Mouse (Mus musculus): ENCODE measurements around the gene Olfr68.
"Not testable (repeated sequence)": the region's sequence is repeated elsewhere in the genome, so short reads cannot be mapped to it uniquely, and the experiment has no call there.

The Olfr68 gene

DNA sequence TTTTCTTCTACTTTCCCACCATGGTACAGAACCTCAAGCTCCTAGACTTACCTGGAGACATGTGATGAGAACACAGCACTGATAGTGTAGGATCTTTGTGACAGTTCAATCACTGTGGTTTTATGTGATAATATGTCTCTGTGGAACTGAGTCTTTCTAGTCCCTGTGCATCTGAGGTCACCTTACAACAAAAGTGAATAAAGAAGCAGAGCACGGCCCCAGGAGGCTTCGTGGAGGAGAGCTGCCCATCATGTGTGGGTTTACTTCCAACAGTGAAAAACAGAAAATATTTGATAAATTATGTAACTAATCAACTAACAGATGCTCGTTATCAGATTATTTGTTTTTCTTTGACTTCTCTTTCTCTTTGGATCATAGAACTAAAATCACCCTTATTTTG, at the start of gene Olfr68:
Olfr68 (minus strand) TSS at position 101 of the 400 bp plus-strand sequence.
- DNase-seq (ENCODE audit: low spot score in 2 of 2) = no peak

DNA sequence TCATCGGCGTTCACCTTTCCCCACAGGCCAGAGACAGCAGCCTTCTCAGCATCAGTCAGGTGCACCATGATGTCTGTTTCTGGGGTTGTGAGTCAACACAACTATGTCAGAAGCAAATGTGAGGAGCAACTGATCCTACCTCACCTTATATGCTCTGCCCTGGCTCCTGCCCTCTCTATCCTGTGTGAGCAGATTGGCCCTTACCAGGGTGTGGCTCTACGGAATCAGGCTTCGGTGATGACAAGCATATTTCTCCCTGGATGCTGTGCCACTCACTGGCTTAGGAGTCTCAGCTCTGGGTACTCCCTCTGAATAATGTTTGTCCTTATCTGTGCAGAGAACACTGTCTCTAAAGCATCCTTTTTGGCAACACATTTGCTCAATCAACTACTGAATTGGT, 48.3 kb upstream of the Olfr68 start, which contains the start of gene Hbb-bs:
Hbb-bs (minus strand) TSS at position 289 of the 400 bp plus-strand sequence.
- no peak for DNase-seq (ENCODE audit: low spot score in 2 of 2)

DNA sequence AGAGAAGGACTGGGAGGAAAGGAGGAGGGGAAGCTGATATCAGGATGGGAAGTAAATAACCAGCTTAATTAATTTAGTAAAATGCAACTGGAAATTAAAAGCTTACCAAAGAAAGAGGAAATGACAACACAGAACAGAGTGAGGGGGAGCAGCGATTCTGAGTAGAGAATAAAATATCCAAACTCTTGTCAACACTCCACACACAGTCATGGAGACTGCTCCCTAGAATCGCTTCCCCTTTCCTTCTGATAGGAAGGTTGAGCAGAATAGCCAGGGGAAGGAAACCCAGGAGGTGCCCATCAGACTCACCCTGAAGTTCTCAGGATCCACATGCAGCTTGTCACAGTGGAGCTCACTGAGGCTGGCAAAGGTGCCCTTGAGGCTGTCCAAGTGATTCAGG, 47.6 kb upstream of the Olfr68 start:
- not testable (repeated sequence) for DNase-seq (ENCODE audit: low spot score in 2 of 2)

DNA sequence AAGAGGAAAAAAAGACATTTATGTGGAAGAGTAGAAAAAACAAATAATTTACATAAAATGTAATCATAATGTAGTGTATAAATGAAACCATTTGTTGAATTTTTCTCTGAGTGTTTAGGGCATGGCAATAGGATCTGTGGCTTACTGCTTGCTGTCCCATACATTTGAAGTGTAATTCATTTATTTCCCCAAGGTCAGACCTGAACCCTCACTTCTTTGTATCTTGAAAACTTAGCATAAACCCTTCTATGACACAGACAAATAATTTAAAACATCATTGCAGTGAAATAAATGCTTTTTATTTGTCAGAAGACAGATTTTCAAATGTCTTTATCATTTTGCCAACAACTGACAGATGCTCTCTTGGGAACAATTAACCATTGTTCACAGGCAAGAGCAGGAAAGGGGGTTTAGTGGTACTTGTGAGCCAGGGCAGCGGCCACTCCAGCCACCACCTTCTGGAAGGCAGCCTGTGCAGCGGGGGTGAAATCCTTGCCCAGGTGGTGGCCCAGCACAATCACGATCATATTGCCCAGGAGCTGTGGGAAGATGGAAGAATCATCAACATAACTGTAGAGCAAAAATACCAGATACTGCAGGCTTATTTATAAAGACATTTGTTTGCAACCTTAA, 46.9 kb upstream of the Olfr68 start:
- no peak for DNase-seq (ENCODE audit: low spot score in 2 of 2)

GRCm38 (mm10) chr7:103825536-103826254, 46.2 kb upstream of the Olfr68 start:
- DNase-seq (ENCODE audit: low spot score in 2 of 2) = no peak

- DNase-seq (ENCODE audit: low spot score in 2 of 2) = no peak
Observed at GRCm38 (mm10) chr7:103824597-103824996, 45.1 kb upstream of the Olfr68 start.

DNA sequence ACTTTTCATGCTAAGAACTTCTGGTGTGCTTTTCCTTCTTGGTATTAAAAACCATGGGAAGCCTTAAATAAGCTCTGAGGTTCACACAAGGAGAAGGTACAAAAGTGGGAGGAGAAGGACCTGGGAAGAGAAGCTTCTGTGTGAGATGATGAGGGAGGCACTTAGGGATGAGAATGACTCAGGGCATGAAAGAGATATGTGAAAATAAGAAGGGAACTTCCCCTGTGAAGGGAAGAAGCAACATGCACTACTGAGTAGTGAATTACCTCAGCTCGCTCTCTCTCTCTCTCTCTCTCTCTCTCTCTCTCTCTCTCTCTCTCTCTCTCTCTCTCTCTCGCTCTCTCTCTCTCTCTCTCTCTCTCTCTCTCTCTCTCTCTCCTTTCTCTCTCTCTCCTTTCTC, 35.6 kb upstream of the Olfr68 start:
- not testable (repeated sequence) for DNase-seq (ENCODE audit: low spot score in 2 of 2)

- DNase-seq (ENCODE audit: low spot score in 2 of 2) = no peak
Observed at GRCm38 (mm10) chr7:103813766-103814165, 34.3 kb upstream of the Olfr68 start, which contains the start of gene Hbb-bt. TSS of gene Hbb-bt (minus strand) at chr7:103813996.

DNA sequence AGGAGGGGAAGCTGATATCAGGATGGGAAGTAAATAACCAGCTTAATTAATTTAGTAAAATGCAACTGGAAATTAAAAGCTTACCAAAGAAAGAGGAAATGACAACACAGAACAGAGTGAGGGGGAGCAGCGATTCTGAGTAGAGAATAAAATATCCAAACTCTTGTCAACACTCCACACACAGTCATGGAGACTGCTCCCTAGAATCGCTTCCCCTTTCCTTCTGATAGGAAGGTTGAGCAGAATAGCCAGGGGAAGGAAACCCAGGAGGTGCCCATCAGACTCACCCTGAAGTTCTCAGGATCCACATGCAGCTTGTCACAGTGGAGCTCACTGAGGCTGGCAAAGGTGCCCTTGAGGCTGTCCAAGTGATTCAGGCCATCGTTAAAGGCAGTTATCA, 33.7 kb upstream of the Olfr68 start:
- not testable (repeated sequence) for DNase-seq (ENCODE audit: low spot score in 2 of 2)

DNA sequence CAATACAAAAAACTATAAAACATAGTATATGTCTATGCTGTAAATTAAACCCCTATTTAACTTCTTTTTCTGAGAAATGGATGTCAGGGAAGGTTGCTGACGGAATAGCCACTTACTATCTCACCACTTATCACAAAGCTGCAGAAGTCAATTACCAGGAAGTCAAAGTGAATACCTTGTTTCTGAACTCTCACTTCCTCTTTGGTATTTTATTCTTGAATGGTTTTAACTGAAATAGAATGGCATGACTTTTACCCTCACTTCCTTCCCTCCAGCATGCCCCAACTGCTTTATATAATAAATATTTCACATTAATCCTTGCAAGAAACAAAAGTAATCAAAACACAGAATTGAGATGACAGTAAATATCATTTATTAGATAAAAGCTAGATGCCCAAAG, 32.7 kb upstream of the Olfr68 start:
- DNase-seq (ENCODE audit: low spot score in 2 of 2) = no peak

GRCm38 (mm10) chr7:103811223-103811845, 31.8 kb upstream of the Olfr68 start:
- DNase-seq (ENCODE audit: low spot score in 2 of 2) = no peak

- no peak for DNase-seq (ENCODE audit: low spot score in 2 of 2)
Observed at GRCm38 (mm10) chr7:103810746-103811145, 31.2 kb upstream of the Olfr68 start.

DNA sequence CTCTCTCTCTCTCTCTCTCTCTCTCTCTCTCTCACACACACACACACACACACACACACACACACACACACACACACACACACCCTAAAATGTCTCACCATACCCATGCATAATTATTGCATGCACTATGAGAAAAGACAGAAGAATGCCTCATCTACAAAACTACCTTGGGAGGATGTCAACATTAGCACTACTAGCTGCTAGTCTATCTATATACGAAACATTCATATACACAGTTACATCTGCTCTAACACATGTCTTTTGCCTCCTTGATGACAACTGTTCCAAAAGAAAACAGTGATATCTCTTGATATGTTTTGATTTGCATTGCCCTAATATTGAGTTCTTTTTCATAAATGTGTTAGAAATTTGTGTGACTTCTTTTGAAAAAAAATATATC, 30.8 kb upstream of the Olfr68 start:
- no peak for DNase-seq (ENCODE audit: low spot score in 2 of 2)

DNA sequence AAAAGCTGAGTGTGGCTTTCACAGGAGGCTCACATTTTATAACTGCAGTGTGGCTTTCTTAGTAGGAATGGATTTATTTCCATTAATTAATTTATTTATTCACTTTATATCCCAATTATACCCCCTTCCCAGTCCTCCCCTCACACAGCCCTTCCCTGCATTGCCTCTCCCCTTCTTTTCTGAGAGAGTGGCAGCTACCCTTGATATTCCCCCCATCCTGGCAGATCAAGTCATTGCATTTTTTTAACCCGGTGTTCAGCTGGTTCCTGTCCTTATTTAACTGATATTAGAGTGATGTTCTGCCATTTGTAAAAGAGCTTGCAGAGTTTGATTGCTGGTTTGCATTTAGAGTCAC, 30.3 kb upstream of the Olfr68 start:
- DNase-seq (ENCODE audit: low spot score in 2 of 2) = no peak

DNA sequence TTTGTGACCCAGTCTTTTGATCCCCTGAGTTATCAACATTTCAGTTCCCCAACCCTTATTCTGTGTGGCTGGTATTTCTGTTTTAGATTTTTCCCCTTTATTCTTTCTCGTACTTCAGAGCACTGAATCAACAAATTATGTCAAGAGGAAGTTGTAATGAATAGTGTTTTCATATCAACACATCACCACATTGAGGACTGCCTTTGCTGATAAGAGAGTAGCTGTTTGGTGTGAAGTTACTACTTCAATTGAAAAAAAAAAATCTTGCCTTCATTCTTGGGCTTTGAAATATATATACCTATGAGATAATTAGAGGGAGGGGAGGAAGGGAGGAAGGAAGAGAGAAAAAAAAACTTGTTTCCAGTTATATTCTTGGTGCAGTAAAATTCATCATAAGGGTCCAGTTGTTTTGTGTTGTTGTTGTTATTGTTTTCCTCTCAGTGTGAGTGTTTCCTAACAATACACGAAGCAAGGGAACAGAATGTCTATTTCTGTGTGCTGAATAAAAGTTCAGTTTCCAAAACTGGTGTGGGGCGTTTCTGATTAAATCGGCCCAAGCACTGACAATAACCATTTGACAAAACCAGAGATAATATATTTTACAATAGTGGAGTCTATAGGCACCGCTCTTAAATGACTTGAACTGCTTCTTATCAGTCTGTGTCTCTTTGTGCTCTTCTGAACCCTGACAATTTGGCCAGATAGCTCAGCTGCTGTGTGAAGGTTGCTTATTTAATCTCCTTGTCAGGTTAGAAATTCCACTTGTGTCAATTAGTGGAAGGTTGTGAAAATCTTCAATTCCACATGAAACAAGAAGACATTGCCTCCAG, 29.7 kb upstream of the Olfr68 start:
- no peak for DNase-seq (ENCODE audit: low spot score in 2 of 2)

DNA sequence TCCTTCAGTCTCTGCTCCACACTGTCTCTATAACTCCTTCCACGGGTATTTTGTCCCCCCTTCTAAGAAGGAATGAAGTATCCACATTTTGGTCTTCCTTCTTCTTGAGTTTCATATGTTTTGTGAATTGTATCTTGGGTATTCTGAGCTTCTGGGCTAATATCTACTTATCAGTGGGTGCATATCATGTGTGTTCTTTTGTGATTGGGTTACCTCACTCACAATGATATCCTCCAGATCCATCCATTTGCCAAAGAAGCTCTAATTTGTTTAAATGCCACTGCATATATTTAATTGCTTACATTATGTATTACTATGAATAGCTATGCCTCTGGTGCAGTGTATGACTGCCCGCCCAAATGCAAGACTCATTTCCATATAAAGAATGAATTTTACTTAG, 28.6 kb upstream of the Olfr68 start:
- DNase-seq (ENCODE audit: low spot score in 2 of 2) = not testable (repeated sequence)

- DNase-seq (ENCODE audit: low spot score in 2 of 2) = no peak
Observed at GRCm38 (mm10) chr7:103806856-103807255, 27.4 kb upstream of the Olfr68 start.

DNA sequence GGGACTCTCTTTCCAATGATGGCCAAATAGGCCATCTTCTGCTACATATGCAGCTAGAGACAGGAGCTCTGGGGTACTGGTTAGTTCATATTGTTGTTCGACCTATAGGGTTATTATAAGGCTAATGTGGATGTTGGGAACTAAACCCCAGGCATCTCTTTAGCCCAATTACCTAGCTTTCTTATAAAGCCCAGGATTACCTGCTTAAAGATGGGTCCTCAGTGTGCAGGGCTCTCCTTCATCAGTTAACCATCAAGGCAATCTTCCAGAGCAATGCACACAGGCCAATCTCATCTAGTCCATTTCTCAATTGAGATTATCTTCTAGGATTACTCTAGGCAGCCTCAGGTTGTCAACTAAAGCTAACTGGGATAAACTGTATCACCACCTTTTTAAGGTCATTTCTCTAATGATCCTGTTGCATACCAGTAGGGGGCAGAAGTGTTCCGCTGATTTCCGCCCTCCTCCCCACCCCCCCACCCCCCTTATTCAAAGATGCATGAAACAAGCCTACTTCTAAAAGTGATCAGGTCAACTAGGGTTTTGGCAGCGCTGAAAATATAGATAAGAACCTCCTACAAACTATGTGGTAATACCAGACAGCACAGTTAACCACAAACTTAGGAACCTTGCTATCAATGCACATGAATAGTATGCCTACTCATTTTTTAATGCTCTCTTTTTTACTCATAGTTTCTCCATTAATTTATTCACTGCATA, 13.3 kb upstream of the Olfr68 start:
- no peak for DNase-seq (ENCODE audit: low spot score in 2 of 2)

- DNase-seq (ENCODE audit: low spot score in 2 of 2) = no peak
Observed at GRCm38 (mm10) chr7:103791721-103792120, 12.2 kb upstream of the Olfr68 start, which contains the start of gene Olfr67. TSS of gene Olfr67 (minus strand) at chr7:103791821.

GRCm38 (mm10) chr7:103777652-103778051, 1.8 kb downstream of the Olfr68 start:
- not testable (repeated sequence) for DNase-seq (ENCODE audit: low spot score in 2 of 2)

DNA sequence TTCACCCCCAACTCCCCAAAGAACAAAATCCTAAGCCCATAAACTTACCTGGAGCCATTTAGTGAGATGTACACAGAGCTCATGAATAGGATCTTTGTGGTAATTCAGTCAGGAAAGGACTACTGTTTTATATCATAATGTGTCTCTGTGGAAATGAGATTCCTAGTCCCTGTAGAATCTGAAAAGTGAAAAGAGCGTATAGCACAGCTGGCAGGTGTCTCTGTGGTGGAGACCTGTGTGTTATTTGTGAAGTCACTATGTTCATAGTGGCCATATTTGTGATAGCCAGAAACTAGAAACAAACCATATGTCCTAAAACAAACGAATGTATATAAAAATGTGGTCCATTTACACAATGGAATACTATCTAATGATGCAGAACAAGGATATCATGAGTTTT, 8.0 kb downstream of the Olfr68 start, which contains the start of gene Olfr69:
Olfr69 (minus strand) TSS at position 101 of the 400 bp plus-strand sequence.
- DNase-seq (ENCODE audit: low spot score in 2 of 2) = no peak
